Mouse (Mus musculus) hindbrain, embryonic 15.5 days (tissue): ENCODE results near the gene Rrp1b. TPM values are rescaled to one million over a fixed set of nuclear protein-coding genes. Genes with fewer than 3 reads are reported as not detected.

ENCODE experiments used
- ATAC-seq: fragments of 200-750 bp; cut with Nextera tagmentation; 2 replicates; pipeline ENCODE4 v1.8.0; 2017; ENCODE audit warnings: low read depth, moderate number of reproducible peaks, moderate TSS enrichment; ENCODE audit not compliant: low FRiP score
- H3K27ac ChIP-seq: fragments of 300-500 bp; sonication (generic); replicated peaks from 2 replicates; pipeline ENCODE4 v1.5.1; 2015; ENCODE audit warnings: mild to moderate bottlenecking, inconsistent platforms
- H3K27me3 ChIP-seq: fragments of 300-500 bp; sonication (generic); 2 replicates; pipeline ENCODE4 v1.6.1; 2015; ENCODE audit warnings: control low read depth, inconsistent platforms
- H3K36me3 ChIP-seq: fragments of 300-500 bp; sonication (generic); 2 replicates; pipeline ENCODE4 v1.6.1; 2015; ENCODE audit warnings: control low read depth, inconsistent platforms
- H3K4me1 ChIP-seq: fragments of 300-500 bp; sonication (generic); replicated peaks from 2 replicates; pipeline ENCODE4 v1.6.1; 2015; ENCODE audit warnings: control low read depth, inconsistent platforms
- H3K4me2 ChIP-seq: fragments of 300-500 bp; sonication (generic); 2 replicates; pipeline ENCODE4 v1.6.1; 2015; ENCODE audit warnings: moderate library complexity, mild to moderate bottlenecking, inconsistent platforms
- H3K4me3 ChIP-seq: fragments of 300-500 bp; sonication (generic); 2 replicates; pipeline ENCODE4 v1.5.1; 2015; ENCODE audit warnings: mild to moderate bottlenecking, inconsistent platforms
- H3K9ac ChIP-seq: fragments of 300-500 bp; sonication (generic); 2 replicates; pipeline ENCODE4 v1.6.1; 2015; ENCODE audit warnings: inconsistent platforms
- H3K9me3 ChIP-seq: fragments of 300-500 bp; sonication (generic); 2 replicates; pipeline ENCODE4 v1.6.1; 2016; ENCODE audit warnings: control low read depth, inconsistent platforms
- WGBS: fragments of 180-500 bp; shearing (Covaris S2); methylation state at CpG from one replicate; pipeline ENCODE4 v1.1.7; 2015; 5-methylcytosine and 5-hydroxymethylcytosine counted together
- polyA plus RNA-seq: library from polyadenylated mRNA; unstranded; fragments of >200 nt; fragmentation: Nextera tagmentation; extraction: Ambion mirVana; gene quantifications from 2 replicates; pipeline ENCODE4 v1.2.1, GENCODE M21; 2015

Rrp1b gene
- polyA plus RNA-seq, 1 experiment from 2014 or later, result 36.3 TPM

- no peaks in the 10 kb centered on the region for H3K9me3 ChIP-seq
- under 1% methylated on average over 46 of the region's 46 CpGs for WGBS
- peak overlapping the region; percentile 80 for H3K4me3 ChIP-seq
- H3K9ac ChIP-seq, result peak overlapping the region; percentile 74
- H3K36me3 ChIP-seq, result no peaks in the 10 kb centered on the region
- H3K4me2 ChIP-seq, result peak overlapping the region; percentile 92
- no peaks in the 10 kb centered on the region for H3K27me3 ChIP-seq
- H3K4me1 ChIP-seq, result peaks cover 27% of the 10 kb centered on the region
- peak overlapping the region; percentile 84 for H3K27ac ChIP-seq
- ATAC-seq, result peak; percentile 80
Observed at GRCm38 (mm10) chr17:32036509-32037438, 874 bp downstream of the Rrp1b start.

DNA sequence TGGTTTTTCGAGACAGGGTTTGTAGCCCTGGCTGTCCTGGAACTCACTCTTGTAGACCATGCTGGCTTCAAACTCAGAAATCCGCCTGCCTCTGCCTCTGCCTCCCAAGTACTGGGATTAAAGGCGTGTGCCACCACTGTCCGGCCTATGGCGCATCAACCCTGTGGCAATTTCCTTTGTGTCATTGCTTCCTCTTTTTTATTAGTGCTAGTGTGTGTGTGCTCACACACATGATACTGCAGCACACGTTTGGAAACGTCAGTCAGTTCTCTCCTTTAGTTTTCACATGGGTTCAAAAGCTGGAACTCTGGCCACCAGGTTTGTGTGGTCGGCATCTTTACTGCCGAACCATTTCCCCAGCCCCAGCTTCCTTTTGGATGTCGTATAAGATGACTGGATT is 4.4 kb downstream of the Rrp1b start:
- ATAC-seq, result no peak
- no peak overlapping the region for H3K27ac ChIP-seq
- H3K4me1 ChIP-seq, result peaks cover 27% of the 10 kb centered on the region
- no peaks in the 10 kb centered on the region for H3K9me3 ChIP-seq
- no peak overlapping the region for H3K4me2 ChIP-seq
- no peak overlapping the region for H3K4me3 ChIP-seq
- H3K27me3 ChIP-seq, result no peaks in the 10 kb centered on the region
- no peaks in the 10 kb centered on the region for H3K36me3 ChIP-seq
- WGBS, result 88% methylated on average over 10 of the region's 10 CpGs
- no peak overlapping the region for H3K9ac ChIP-seq

DNA sequence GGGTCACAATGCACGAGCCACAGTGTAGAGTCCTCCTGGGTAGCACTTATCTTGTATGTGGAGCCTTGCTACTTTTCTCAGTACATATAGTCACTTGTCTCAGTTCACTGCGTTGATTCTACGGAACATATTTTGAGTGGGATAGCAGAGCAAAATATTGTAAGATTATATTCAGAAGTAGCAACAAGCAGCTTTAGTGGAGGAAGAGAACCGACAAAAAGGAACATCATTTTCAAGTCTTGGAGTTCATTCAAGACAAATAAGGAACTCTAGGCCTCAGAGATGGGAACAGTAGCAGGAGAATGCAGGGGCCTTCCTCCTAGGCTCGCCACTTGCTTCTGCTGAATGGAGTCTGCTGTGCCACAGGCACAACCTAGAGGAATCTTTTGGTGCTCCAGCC is 10.6 kb downstream of the Rrp1b start:
- Histone ChIP-seq H3K9me3 (no peaks in the 10 kb centered on the region), H3K36me3 (peaks cover 30% of the 10 kb centered on the region), H3K27ac (no peak overlapping the region), H3K4me1 (no peaks in the 10 kb centered on the region), H3K9ac (no peak overlapping the region), H3K4me3 (no peak overlapping the region), H3K4me2 (no peak overlapping the region), H3K27me3 (no peaks in the 10 kb centered on the region)
- 93% methylated on average over 5 of the region's 5 CpGs for WGBS
- no peak for ATAC-seq

DNA sequence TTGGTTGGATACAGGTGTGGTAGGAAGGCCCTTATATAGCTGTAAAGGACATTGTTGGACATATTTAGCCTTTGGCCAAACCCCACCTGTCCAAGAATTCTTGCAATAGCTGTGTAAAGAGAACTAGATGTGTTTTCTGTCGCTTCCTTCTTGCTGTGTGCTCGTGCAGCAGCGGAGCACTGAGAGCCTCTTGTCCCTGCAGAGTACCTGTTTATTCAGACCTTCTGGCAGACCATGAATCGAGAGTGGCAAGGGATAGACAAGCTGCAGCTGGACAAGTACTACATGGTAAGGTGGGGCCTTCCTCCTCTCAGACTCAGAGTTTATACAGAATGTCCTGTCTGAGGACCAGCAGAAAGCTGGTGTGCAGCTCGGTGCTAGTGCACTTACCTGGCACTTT is 12.5 kb downstream of the Rrp1b start:
- peaks cover 33% of the 10 kb centered on the region for H3K36me3 ChIP-seq
- H3K4me2 ChIP-seq, result no peak overlapping the region
- no peak for ATAC-seq
- no peak overlapping the region for H3K9ac ChIP-seq
- H3K27me3 ChIP-seq, result no peaks in the 10 kb centered on the region
- 94% methylated on average over 5 of the region's 5 CpGs for WGBS
- H3K27ac ChIP-seq, result no peak overlapping the region
- no peaks in the 10 kb centered on the region for H3K4me1 ChIP-seq
- H3K9me3 ChIP-seq, result no peaks in the 10 kb centered on the region
- no peak overlapping the region for H3K4me3 ChIP-seq

- 84% methylated on average over 4 of the region's 4 CpGs for WGBS
- Histone ChIP-seq H3K4me1 (no peaks in the 10 kb centered on the region), H3K4me3 (no peak overlapping the region), H3K27me3 (no peaks in the 10 kb centered on the region), H3K4me2 (no peak overlapping the region), H3K9ac (no peak overlapping the region), H3K36me3 (peaks cover 42% of the 10 kb centered on the region), H3K27ac (no peak overlapping the region), H3K9me3 (no peaks in the 10 kb centered on the region)
- no peak for ATAC-seq
Observed at GRCm38 (mm10) chr17:32049914-32050313, 14.0 kb downstream of the Rrp1b start.

- no peak overlapping the region for H3K4me2 ChIP-seq
- no peak overlapping the region for H3K4me3 ChIP-seq
- ATAC-seq, result no peak
- H3K9me3 ChIP-seq, result no peaks in the 10 kb centered on the region
- no peaks in the 10 kb centered on the region for H3K27me3 ChIP-seq
- 94% methylated on average over 6 of the region's 6 CpGs for whole genome bisulfite sequencing
- H3K9ac ChIP-seq, result no peak overlapping the region
- H3K36me3 ChIP-seq, result peaks cover 49% of the 10 kb centered on the region
- H3K4me1 ChIP-seq, result no peaks in the 10 kb centered on the region
- H3K27ac ChIP-seq, result no peak overlapping the region
Observed at GRCm38 (mm10) chr17:32050609-32051008, 14.7 kb downstream of the Rrp1b start.

GRCm38 (mm10) chr17:32052237-32053080 is 16.6 kb downstream of the Rrp1b start:
- Histone ChIP-seq H3K27ac (no peak overlapping the region), H3K36me3 (peaks cover 56% of the 10 kb centered on the region), H3K4me1 (no peaks in the 10 kb centered on the region), H3K4me2 (no peak overlapping the region), H3K9me3 (no peaks in the 10 kb centered on the region), H3K27me3 (no peaks in the 10 kb centered on the region), H3K4me3 (no peak overlapping the region), H3K9ac (no peak overlapping the region)
- 59% methylated on average over 5 of the region's 5 CpGs for WGBS
- 0 out of 2 replicates have a peak, but pooled peaks have one; percentile 51 for ATAC-seq

- Histone ChIP-seq H3K9me3 (no peaks in the 10 kb centered on the region), H3K4me2 (no peak overlapping the region), H3K27ac (no peak overlapping the region), H3K4me3 (no peak overlapping the region), H3K9ac (no peak overlapping the region), H3K4me1 (no peaks in the 10 kb centered on the region), H3K36me3 (peaks cover 65% of the 10 kb centered on the region), H3K27me3 (no peaks in the 10 kb centered on the region)
- WGBS, result 89% methylated on average over 5 of the region's 5 CpGs
- no peak for ATAC-seq
Observed at GRCm38 (mm10) chr17:32053677-32054076, 17.8 kb downstream of the Rrp1b start.

DNA sequence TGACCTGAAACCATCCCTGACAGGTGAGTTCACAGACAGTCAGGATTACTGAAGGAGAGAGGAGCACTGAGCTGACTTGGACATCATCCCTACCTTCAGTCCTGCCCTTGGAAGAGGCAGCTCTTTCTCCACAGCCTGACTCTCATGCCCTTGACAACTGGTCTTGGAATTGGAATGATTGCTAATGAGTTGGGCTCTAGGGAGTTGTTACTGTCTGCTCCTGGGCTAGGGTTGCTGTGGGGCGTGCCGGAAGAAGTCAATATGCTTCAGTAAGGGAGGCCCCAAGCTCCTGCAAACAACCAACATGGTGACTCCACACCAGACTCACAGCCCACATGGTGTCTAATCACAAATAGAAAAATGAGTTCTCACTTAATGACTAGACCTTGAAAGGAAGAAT is 21.9 kb downstream of the Rrp1b start:
- Histone ChIP-seq H3K4me1 (no peaks in the 10 kb centered on the region), H3K27me3 (no peaks in the 10 kb centered on the region), H3K36me3 (peaks cover 71% of the 10 kb centered on the region), H3K9ac (no peak overlapping the region), H3K4me2 (no peak overlapping the region), H3K27ac (no peak overlapping the region), H3K9me3 (no peaks in the 10 kb centered on the region), H3K4me3 (no peak overlapping the region)
- 66% methylated on average over 2 of the region's 2 CpGs for WGBS
- ATAC-seq, result no peak

DNA sequence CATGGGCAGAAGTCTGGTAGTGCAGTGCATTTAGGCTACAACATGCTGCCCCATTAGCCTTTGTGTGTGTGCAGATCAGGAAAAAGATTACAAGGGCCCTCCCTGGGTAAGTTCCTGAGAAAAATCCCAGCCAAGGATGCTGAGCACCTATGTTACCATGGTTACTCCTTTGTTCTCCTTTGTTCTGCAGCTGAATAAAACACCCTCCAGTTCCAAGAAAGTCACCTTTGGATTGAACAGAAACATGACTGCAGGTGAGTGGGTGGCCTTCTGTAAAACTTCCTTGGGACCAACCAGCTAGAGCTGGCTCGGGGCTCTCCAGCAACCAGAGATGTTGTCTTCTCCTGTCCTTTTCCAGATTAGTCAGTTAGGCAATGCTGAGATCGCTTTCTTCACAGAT is 23.2 kb downstream of the Rrp1b start:
- Histone ChIP-seq H3K9me3 (no peaks in the 10 kb centered on the region), H3K27ac (no peak overlapping the region), H3K4me2 (no peak overlapping the region), H3K9ac (no peak overlapping the region), H3K4me3 (no peak overlapping the region), H3K4me1 (no peaks in the 10 kb centered on the region), H3K36me3 (peaks cover 70% of the 10 kb centered on the region), H3K27me3 (no peaks in the 10 kb centered on the region)
- ATAC-seq, result no peak
- WGBS, result 96% methylated on average over 2 of the region's 2 CpGs

DNA sequence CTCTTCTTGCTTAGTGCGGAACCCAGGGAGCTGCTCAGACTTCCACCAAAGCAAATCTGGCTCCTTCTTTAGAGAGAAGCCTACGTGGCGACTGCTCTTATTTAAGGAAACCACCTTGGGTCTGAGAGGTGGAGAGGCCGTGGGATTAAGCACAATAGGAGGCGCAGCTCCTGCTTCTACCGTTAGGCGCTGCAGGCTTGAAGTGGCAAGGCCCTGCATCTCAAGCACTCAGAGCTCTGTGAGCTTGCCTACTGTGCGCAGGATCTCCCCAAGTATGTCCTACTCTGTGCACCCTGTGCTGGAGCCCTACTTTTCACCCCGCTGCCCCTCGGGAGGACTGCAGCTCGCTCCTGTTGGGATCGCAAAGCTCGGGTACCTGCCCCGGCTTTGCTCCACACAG is 25.3 kb downstream of the Rrp1b start:
- ATAC-seq, result no peak
- Histone ChIP-seq H3K36me3 (peaks cover 49% of the 10 kb centered on the region), H3K27ac (no peak overlapping the region), H3K9me3 (no peaks in the 10 kb centered on the region), H3K9ac (no peak overlapping the region), H3K4me3 (no peak overlapping the region), H3K4me2 (no peak overlapping the region), H3K4me1 (0 out of 2 replicates have a peak, but pooled peaks cover 3% of the 10 kb centered on the region), H3K27me3 (no peaks in the 10 kb centered on the region)
- WGBS, result 98% methylated on average over 14 of the region's 14 CpGs

DNA sequence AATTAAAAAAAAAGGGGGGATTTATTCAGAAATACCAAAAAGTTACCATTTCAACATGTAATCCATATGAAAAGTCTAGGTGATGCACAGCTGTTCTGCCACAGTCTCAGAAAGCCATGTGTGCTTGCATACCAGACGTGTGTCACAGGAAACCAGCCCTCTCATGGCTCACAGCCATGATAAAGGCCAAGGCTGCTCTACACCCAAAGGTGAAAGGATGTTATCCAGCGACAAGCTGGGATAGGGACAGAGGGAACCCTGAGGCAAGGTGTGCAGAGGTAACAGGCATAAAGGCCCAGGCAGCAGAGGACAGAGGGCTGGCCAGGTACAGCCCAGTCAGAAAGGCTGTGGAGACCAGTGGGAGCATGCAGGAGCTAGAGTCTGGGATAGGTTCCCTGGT is 27.8 kb downstream of the Rrp1b start:
- WGBS, result 80% methylated on average over 2 of the region's 2 CpGs

More for the DNA sequence above, 27.8 kb downstream of the Rrp1b start:
- Histone ChIP-seq H3K9me3 (no peaks in the 10 kb centered on the region), H3K27ac (no peak overlapping the region), H3K9ac (no peak overlapping the region), H3K27me3 (no peaks in the 10 kb centered on the region), H3K4me3 (no peak overlapping the region), H3K4me2 (no peak overlapping the region), H3K36me3 (peaks cover 27% of the 10 kb centered on the region), H3K4me1 (0 out of 2 replicates have a peak, but pooled peaks cover 3% of the 10 kb centered on the region)
- no peak for ATAC-seq
